Mouse (Mus musculus): Measurements from ENCODE around the gene Asic4.

DNA sequence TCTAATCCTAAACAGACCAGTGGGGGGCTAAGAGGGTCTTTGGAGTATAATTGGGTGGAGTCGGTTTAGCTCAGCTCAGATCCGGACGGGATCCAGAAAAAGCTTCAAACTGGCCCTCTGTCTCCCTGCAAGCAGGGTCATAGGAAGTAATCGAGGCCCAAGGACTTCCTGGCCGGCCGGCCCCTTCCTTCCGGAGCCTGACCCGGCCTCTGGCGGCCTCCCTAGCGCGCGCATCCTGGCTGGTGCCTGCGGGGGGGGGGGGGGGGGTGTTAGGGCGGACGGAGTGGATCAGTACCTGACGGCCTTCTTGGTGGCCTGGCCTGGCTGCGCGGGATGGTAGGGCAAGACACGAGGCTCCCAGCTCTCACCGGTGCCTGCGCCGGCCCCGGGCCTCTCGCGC is 28.3 kb downstream of the Asic4 start:
- no peak for TF ChIP-seq POLR2A (IDR thresholded peaks at IDR 0.05; ENCODE audit: insufficient read depth, low read depth, low read length)
- no peak for TF ChIP-seq CTCF (IDR thresholded peaks at IDR 0.05; ENCODE audit: insufficient read depth, low read depth, low read length)
